Mouse (Mus musculus): ENCODE data around the gene Nol12.
A peak's percentile ranks its signal among the peaks of the same experiment; 100 is the strongest.

Gene Nol12

DNA sequence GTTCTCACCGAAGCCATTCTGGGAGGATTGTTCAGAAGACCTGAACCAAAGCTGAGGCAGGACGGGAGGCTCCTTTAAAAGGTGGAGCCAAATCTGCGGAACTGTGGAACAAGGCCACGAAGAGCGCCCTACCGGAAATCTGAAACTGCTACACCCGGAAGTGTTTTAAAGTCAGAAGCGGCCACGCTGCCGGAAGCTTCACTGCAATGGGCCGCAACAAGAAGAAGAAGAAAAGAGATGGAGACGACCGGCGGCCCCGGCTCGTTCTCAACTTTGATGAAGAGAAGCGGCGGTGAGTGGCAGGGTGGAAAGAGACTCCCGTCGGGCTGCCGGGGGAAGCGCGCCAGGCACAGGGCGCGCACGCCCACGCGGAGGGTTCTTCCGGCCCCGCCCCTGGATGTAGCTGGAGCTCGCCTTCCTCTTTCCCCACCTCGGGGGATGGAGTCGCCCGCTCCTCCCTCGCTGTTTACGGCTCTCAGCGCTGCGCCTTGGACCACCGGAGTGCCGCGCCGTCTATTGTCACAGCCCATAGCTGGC is at the start of gene Nol12:
Nol12 (plus strand) TSS at position 150 of the 537 bp plus-strand sequence.
- DNase-seq, result peak; percentile 77 to 88

GRCm38 (mm10) chr15:78889401-78889853 is 45.3 kb upstream of the Nol12 start:
- DNase-seq, result no peak

DNA sequence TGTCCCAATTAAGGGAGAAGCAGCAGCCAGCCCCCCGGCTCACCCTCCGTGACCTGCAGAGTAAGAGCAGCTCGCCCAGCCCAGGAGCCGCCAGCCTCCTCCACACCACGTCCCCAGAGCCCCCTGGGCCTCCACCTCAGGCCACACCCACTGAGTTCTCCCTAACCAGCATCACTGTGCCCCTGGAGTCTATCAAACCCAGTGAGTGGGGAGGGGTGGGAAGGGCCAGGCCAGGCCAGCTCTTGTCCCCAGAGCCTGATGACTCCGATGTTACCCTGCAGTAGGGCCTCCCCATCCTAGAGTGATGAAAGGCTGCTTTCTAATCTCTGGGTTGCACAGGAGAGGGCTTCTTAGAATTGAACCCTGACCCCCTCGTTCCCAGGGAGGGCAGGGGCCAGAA is 42.3 kb upstream of the Nol12 start:
- no peak for DNase-seq

- no peak for DNase-seq
Measured at GRCm38 (mm10) chr15:78894726-78895125, 40.0 kb upstream of the Nol12 start.

DNA sequence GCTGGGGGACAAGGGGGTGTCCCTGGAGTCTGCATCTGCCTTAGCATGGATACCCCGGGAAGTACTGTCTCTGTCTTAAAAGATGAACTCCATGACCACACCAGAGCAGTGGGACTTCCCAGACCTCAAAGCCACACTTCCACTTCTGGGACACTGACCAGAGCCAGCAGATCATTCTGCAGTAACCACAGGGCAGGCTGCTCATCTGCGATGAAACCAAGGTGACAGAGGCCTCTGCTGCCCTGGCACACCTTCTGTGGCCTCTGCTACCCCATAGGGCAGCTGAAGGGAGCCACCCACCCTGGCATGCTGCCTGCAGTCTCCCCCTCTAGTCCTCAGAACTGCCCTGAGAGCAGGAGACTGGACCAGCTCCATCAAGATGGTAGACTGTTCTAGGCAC is 39.0 kb upstream of the Nol12 start:
- no peak for DNase-seq

DNA sequence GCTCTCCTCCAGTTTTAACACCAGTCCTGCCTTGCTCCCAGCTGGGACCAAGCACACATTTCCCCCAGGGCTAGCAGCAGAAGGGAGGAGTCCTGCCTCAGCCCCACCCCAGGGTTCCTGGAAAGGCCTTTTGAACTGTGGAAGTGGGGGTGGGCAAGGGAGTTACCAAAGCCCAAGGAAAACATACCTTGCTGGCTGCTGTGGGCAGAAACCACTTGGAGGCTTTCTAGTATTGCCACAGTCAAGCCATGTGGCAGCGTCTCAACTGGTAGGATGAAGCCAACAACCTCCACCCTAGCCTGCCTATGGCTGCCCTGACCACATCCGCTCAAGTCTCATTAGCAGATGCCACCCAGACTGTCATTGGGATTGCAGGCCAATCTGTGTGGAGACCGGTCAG is 38.6 kb upstream of the Nol12 start:
- no peak for DNase-seq

DNA sequence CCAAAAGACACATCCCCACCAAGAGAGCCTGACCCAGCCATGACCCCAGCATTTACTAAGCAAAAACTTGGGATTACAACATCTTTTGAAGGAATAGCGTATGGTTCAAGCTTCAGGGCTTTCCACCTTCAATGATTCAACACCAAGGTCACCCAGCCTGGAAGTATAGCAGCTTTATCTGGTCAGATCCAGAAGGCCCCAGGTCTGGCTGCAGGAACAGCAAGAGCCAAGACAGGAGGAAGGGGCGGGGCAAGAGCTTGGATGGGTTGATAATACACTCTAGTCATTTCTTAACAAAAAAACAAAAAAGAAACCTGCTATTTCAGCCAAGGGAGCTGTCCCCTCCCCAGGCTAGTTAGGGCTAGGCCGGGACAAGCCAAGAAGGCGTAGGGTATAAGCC is 37.2 kb upstream of the Nol12 start:
- no peak for DNase-seq

DNA sequence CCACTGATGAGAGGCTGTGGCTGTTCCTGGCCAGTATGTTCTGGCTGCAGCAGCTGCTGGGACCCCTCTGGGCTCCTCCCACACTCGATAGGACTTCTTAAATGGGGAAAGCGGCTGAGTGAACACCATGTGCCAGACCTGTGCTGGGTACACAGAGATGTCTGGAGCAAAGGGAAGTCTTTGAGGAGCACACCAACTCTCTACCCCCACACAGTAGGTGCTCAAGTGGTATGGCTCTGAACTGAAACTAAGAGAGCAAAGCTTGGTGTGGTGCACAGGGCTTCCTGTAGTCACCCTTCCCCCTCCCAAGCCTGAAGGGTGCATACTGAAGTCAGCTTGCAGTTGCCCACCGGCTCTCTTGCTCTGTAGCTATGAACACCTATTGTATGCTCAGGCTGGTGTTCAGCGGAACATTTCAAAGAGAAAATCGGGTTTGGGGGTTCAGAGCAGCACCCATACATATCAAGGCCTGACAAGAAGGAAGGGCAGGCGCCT is 36.2 kb upstream of the Nol12 start:
- DNase-seq, result no peak

GRCm38 (mm10) chr15:78899409-78899739 is 35.4 kb upstream of the Nol12 start, which contains the start of gene Gm49510:
Gene Gm49510, plus strand, starts transcription at chr15:78899667.
- DNase-seq, result no peak

- DNase-seq, result peak; percentile 50 to 66
Measured at GRCm38 (mm10) chr15:78899740-78900584, 34.8 kb upstream of the Nol12 start, which contains the start of gene Sh3bp1. Gene Sh3bp1, plus strand, starts transcription at chr15:78899768.

DNA sequence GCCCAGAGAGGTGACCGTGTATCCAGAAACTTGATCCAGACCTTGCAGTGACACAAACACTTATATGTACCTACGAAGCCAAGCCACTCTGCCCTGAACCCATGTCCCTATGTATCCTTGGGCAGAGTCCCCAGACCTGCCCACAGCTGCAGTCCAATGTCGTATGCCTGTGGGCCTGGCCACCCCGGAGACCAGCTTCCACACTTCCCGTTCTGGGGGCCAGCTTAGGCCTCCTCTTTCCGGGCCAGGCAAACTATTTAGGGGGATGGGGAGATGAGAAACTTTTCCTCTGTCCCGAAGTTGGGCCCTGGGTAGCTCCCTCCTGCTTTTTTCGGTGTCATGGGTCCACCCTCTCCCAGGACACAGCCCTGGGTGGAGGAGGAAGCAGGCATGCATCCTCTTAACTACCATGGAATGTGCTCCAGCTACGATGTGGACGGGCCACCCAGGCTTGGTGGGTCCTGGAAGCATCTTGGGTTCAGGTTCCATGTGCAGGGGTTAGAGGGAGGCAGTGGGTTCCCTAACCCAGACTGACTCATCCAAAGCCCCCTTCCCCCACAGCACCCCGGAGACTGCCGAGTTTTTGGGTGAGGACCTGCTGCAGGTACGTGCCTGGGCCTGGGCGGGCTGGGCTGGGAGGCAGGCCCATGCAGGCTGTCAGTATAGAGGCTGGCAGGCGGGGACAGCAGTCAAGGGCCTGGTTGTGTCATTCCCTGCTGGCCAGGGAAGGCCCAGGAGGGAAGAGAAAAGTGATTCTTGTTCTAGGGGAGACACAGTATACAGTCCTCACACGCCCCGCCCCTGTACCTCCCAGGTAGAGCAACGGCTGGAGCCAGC is 33.9 kb upstream of the Nol12 start:
- no peak for DNase-seq

DNA sequence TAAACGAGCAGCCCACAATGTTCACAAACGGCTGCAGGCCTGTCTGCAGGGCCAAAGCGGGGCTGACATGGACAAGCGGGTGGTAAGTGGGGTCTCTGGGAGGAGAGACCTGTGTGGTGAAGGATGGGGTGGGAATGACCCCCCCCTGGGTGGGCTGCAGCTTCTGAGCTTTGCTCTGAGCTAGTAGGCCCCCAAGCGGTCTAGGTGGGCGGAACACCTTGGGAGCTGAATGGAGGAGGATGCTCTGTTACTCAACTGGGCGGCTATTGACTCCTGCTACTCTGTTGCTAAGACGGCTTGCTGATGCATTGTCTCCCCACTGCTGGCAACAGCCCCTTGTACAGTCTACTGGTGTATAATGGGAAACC is 33.3 kb upstream of the Nol12 start:
- DNase-seq, result no peak

GRCm38 (mm10) chr15:78903243-78903642 is 31.5 kb upstream of the Nol12 start:
- DNase-seq, result peak; percentile 82 to 90

GRCm38 (mm10) chr15:78908399-78908798 is 26.3 kb upstream of the Nol12 start:
- no peak for DNase-seq

DNA sequence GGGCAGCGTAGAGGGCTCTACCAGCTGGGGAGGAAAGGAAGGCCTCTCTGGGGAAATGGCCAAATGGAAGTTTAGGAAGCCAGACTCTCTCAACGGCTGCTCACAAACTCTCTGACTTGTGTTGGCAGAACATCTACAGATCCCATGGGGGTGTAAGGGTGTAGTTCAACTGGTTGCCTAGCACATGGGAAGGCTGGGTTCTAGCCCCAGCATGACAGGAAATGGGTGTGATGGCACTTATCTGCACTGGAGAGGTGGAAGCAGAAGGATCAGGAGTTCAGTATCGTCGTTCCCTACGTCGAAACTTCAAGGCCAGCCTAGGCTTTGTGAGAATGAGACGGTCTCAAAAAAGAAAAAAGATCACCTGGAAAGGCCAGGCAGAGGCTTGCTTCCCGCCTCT is 25.8 kb upstream of the Nol12 start:
- no peak for DNase-seq

DNA sequence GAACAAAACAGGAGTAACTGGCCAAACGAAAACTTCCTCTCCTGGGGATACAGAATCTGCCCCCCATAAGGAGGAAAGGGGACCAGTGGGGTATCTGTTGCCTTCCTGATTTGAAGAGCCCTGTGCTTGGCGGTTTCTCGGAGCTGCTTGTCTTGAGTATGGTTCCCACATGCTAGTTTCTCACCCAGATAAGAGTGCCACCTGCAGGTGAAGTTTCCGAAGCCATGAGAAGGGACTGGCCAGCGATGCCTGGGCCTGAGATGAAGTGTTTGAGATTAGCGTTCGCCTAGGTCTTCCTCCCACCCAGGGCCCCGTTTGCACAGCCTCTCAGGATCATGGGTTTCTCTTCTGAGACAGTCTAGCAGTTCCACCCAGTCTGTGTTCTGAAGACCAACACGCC is 22.7 kb upstream of the Nol12 start:
- peak; percentile 60 to 73 for DNase-seq

DNA sequence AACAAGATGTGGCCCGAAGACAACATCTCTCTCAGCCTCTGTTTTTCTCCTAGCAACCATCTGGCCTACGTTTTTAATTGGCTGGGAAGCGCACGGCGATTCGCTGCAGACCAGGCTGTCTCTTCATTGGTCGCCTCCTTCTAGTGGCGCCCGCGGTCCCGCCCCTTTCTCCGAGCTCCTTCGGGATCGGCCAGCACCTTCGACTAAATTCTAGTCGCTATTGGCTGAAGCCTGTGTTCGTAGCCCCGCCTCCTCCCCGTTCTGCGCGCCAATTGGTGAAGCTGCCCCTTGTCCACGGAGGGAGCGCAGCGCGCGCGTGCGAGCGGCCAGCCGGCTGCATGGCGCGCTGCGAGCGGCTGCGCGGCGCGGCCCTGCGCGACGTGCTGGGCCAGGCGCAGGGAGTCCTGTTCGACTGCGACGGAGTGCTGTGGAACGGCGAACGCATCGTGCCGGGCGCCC is 21.1 kb upstream of the Nol12 start, which contains the start of gene Pdxp:
Pdxp (plus strand) TSS at position 288 of the 459 bp plus-strand sequence.
- peak; percentile 97 to 99 for DNase-seq

DNA sequence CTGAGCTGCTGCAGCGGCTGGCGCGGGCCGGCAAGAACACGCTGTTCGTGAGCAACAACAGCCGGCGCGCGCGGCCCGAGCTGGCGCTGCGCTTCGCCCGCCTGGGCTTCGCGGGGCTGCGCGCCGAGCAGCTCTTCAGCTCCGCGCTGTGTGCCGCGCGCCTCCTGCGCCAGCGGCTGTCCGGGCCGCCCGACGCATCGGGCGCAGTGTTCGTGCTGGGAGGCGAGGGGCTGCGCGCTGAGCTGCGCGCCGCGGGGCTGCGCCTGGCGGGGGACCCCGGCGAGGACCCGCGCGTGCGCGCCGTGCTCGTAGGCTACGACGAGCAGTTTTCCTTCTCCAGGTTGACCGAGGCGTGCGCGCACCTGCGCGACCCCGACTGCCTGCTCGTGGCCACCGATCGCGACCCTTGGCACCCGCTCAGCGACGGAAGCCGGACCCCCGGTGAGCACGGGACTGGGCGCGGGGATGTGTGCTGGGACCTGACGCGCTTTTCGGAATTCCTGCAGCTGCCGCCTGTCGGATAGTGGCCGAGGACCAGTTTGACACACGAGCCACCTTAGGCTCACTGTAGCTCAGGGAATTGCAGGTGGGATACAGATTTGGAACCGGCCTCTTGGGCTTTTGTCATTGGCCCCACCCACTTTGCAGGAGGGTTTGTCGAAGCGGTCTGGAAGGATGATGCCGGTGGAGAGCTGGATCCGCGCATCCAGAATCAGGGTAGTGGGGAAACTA is 20.5 kb upstream of the Nol12 start:
- peak; percentile 65 to 79 for DNase-seq

GRCm38 (mm10) chr15:78914823-78915659 is 19.7 kb upstream of the Nol12 start:
- DNase-seq, result peak in 1 of 2 experiments; percentile 57

GRCm38 (mm10) chr15:78915660-78916017 is 19.1 kb upstream of the Nol12 start:
- DNase-seq, result peak; percentile 77 to 90

GRCm38 (mm10) chr15:78916052-78916826 is 18.5 kb upstream of the Nol12 start:
- peak; percentile 71 to 78 for DNase-seq

Measured in cerebellum, adult 18-20 months (tissue).